Mouse (Mus musculus): ENCODE results near the gene Atxn2l.
"Not testable (repeated sequence)": the region's sequence is repeated elsewhere in the genome, so short reads cannot be mapped to it uniquely, and the experiment has no call there.

The Atxn2l gene

DNA sequence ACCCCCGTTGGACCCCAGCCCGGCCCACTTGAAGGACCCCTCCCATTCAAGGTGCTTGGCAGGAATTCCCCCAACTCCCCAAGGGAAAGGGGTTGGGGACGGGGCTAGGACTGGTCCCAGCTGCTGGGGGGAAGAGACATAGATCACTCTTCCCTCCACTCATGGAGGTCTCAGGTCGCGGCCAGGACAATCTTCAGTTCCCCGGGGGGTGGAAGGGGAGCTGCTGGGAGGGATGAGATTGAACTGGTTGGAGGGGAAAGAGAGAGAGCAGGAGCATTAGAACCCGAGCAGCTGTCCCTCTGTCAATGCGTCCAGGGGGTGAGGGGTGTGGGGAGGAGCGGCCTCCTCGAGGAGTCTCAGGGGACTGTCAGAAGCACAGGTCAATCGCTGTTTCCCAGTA is 11.3 kb downstream of the Atxn2l start:
- no peak for DNase-seq (ENCODE audit: low read depth, low spot score)

DNA sequence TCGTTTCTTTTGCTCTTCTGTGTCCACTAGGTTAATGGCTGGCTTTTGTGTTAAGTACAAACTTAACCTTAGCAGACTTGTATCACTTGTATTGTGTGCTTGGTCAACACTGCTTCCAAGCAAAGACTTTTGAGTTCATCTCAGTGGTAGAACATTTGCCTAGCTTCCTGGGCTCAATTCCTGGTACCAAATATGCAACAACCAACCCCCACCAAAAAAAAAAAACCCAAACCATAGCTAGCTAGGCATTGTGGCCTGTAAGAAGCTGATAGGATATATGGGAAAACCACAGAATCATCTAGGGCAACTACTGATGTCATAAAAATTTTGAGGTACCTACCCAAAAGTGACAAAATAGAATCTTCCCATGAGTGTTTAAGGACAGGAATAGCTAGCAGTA is 12.2 kb downstream of the Atxn2l start:
- DNase-seq (ENCODE audit: low read depth, low spot score): no peak

DNA sequence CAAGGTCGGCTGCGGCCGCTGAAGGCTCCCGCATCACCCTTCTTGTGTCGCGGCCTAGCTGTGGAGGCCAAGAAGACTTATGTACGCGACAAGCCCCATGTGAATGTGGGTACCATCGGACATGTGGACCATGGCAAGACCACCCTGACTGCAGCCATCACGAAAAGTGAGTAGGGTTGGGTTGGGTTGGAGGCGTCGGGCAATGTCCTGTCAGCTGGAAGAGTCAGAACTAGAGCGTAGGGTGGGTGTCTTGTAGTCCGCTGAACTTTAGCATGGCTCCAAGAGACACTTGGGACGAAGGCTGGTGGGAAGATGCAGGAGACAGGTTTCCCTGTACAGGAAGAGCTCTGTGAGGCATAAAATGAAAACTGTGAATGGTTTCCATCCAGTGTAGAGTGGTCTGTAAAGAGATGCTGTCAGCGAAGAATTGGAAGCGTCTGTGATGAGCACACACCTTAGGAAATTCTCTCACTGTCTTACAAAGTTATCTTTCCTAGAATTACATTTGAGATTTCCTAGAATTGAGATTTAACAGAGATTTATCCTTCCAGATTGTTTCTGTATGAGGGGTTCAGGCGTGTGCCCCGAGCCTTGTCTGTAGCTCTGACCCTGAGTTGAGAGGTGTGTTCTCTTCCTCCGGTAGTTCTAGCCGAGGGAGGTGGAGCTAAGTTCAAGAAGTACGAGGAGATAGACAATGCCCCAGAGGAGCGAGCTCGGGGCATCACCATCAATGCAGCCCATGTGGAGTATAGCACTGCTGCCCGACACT is 15.4 kb downstream of the Atxn2l start:
- not testable (repeated sequence) for DNase-seq (ENCODE audit: low read depth, low spot score)

DNA sequence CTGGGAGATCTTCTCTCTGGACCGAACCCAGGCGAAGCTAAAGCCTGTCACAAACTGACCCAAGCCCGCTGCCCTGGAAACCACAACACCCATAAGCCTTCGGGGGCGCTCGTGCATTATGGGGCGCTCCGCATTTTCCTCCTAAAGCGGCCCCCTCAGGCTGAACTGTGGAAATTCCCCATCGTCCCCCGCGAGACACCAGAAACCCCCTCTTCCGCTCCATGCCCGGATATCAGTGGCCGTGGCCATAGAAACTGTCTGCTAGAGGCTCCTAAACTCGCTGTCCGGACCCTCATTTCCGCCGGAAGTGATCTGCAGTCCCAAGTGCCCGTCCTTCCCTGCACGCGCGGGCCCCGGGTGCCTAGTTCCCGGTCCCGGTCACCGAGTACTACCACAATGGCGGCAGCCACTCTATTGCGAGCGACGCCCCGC is 16.2 kb downstream of the Atxn2l start, which contains the start of gene Tufm:
Tufm (plus strand) TSS at position 310 of the 432 bp plus-strand sequence.
- peak; percentile 98 for DNase-seq (ENCODE audit: low read depth, low spot score)

DNA sequence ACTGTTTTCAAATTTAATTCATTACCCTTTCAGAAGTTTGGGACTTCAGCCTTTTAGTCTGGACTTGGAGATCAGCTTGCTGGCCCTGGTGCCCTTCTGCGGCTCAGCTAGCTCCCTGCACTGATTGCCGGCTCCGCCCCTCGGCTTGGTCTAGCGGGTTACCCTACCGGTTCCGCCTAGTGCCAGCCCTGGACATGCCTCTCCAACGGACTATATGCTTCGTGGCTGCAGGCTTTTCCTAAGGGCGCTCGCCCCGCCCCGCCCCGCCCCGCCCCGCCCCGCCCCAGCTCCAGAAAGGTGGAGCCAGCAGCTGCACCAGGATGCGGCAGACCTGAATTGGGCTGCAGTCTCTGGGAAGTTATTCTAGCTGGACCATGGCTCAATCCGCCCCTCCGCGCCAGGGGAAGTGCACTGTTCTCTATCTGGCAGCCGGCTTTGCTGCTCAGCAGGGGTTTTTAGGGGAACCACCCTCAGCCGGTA is 20.8 kb downstream of the Atxn2l start:
- DNase-seq (ENCODE audit: low read depth, low spot score): peak; percentile 94

DNA sequence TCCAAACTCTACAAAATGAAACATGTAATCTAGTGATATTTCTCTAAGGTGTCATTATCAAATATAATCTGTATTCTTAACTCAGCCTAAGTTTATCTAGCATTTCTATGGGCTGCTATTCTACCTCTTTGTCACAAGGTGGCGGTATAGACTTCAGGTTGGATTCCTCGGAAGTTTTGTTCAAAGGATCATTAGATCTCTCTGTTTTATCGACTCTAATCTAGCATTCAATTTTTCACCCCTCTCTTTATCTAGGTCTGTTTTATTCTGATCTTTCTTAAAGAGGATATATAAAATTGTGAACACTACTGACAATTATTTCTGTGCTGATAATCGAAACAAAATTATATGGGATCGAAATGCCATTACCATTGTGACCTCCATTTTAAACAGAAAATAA is 21.5 kb downstream of the Atxn2l start:
- peak; percentile 44 for DNase-seq (ENCODE audit: low read depth, low spot score)

DNA sequence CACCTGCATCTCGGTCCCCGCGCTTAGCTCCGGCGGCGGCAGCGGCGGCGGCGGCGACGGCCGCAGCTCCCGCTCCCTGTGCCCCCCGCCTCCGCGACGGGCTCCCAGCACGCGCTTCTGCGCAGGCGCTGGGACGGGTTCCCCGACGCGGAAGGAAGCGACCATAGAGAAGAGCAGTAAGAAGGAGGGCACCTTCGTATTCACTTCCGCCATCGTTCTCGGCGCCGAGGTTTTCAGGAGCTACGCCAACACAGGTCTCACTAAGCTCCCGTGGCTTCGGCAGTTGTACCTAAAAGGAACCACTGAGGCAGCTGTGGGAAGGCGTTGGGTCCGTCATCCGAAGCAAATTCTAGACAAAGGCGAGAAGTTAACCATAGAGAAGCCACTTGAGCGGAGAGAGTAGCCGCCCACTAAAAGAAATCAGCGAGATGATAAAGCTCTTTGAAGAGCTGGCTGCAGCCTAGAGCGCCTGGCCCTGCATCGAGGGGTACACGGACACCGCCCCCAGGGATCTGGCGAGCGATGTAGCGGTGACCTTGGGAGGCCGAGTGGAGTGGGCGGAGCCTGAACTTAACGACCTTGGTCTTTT is 28.1 kb downstream of the Atxn2l start, which contains the start of gene Sh2b1:
Sh2b1 (minus strand) TSS at position 432 of the 589 bp plus-strand sequence.
- DNase-seq (ENCODE audit: low read depth, low spot score): peak; percentile 82

DNA sequence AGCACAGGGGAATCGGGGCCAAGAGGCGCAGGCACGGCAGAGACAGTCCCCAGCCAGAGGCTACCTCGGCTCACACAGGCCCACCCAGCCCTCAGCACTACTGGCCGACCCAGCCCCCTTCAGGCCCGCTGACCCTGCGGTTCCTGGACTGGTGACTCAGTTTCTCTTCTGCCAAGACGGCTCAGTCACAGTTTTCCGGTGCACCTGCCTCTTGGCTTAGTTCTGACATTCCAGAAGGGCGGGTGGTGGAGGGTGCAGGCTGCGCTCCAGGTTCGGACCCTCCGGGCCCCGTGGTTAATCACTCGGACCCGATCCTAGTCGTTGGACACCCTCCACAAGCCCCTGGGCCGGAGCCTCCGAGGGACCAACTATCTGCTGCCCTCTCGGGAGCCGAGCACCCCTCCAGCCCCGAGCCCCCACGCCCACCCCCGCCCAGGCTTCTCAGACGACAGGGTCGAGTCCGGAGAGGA is 28.7 kb downstream of the Atxn2l start:
- DNase-seq (ENCODE audit: low read depth, low spot score): peak; percentile 49

DNA sequence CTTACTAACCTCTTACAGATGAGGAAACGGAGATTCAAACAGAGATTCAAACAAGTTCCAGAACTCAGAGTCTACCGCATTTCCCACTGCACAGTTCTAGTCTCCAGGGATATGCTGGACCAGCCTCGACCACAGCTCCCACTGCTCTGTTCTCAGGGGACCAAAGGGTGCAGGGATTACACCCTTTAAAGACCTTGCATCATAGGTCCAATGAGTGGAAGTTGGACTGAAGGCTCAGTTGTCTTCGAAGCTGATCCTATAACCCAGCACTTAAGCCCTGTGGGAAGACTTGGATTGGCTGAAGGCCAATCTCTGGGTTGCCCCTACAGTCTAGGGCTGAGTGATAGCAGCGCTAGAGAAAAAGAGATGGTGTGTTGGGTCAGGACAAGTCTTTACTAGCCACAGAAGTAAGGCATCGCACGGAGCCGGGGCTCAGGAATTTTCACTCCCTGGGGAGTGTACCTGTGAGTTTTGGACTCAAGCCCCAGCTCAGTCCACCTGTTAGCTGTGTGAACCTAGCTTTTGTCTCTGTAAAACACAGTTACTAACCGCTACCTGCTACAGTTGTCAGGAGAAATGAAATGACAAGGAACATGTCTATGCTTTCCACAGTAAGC is 29.7 kb downstream of the Atxn2l start:
- DNase-seq (ENCODE audit: low read depth, low spot score): no peak

DNA sequence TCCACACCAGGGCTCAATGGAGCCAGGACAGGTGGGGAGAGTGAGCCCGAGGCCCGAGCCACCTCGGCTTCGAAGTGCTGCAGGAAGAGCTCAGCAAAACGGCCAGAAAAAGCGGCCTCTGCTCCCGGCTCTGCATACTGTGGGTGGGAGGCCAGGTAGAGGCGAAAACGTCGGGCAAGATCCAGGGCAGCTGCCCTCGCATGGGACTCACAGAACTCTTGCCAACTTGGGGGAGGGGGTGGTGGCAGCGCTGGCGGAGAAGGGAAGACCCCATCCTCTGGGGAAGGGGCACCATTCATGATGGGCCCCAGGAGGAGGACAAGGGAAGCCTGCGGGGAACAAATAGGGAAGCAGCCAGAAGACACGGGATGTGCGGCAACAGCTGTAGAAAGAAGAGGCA is 30.5 kb downstream of the Atxn2l start:
- DNase-seq (ENCODE audit: low read depth, low spot score): no peak

DNA sequence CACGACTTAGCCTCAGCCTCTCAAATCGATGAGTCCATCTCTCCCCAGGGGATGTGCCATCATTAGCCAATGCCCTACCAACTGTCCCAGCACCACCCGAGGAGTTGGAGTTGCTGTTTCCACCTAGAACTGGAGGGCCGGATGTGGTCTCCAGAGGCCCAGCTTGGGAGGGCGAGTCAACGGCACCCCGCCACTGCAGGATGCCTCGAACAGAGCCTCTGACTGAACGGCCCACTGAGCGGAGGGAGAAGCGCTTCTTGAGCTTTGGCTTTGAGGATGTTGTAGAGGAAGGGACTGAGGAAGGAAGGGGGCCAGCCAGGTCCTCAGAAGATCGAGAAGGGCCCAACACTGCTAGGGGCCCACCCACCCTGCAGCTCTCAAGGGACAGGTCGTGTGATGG is 30.9 kb downstream of the Atxn2l start:
- DNase-seq (ENCODE audit: low read depth, low spot score): no peak

DNA sequence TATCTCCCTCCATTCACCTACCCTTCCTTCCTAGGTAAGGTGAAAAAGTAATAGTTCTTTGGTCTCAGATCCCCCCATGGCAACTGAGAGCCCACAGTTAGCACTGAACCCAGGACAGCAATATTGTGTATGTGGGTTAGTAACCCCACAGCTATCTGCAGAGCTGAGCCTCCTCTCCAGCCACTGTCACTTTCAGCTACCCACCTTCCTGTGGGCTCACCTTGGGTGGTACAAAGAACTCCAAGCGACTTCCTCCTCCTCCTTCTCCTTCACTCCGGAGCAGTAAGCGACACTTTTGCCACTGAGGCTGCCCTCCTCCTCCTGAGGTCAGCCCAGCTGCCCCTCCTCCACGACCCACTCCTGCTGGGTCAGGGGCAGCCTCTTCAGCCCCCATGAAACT is 31.4 kb downstream of the Atxn2l start:
- DNase-seq (ENCODE audit: low read depth, low spot score): no peak

DNA sequence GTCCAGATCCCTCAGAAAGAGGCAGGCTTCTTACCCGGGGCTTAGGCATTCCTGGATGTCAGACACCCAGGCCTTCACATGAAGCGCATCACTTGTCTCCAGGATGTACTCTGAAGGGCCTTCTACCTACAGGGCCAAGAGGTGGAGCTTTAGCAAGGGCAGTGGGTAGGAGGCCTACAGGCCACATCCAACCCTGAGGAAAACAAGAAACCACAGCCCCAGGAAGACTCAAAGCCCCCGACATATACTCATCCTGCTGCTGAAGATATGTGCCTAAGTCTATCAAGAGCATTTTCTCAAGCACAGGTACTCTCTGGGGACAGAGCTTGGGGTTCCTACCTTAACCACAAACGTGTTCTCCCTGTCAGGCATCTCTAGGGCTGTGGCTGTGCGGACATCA is 31.9 kb downstream of the Atxn2l start:
- no peak for DNase-seq (ENCODE audit: low read depth, low spot score)

DNA sequence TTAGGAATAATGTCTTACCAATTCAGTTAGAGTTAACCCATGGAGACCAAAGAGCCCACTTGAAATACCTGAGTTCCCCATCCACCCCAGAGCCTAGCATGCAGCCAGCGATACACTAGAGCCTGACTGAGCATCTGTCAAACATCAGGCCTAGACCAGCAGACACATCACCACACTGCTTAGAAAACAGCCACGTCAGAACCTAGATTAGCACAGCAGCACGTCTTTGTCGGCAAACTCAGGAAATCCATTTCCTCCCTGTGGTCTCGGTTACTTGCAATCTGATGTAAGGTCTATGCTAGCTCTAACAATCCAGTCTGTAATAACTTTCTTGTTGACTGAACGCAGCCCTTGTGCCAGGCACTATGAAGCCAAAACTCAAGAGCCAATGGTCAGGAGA is 33.2 kb downstream of the Atxn2l start:
- DNase-seq (ENCODE audit: low read depth, low spot score): no peak

DNA sequence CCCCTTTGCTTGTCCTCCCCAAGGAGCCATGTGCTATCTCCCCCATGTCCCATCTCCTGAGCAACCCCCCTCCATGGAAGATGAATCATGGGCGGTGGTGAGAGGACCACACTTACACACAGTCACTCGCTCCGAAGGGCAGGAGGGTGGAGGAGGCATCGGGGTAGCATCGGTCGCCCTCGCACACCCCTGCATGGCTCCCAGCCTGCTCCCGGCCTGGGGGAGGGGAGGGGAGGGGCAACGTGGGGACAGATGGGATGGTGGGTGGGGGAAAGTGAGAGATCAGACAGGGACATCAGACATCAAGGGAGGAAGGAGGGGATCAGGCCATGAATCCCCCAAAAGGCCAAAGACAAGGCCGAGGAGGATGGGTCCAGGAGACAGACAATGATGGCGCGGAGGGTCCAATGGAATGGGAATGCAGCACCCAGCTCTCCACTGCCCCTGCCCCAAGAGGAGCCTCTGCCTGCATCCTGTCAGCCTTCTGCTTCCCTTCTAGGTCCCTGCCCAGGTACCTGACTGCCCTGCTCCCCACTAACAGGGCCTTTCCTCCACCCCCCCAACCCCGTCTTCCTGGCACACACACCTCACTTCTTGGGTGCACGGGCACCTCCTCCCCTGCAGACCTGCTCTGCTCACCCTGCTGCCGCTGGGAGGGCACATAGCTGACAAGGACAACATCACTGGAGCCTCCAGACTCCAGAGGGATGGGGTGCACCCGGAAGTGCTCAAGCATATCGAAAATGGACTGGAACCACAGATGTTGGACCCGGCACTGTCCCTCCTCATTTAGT is 35.2 kb downstream of the Atxn2l start:
- DNase-seq (ENCODE audit: low read depth, low spot score): no peak

DNA sequence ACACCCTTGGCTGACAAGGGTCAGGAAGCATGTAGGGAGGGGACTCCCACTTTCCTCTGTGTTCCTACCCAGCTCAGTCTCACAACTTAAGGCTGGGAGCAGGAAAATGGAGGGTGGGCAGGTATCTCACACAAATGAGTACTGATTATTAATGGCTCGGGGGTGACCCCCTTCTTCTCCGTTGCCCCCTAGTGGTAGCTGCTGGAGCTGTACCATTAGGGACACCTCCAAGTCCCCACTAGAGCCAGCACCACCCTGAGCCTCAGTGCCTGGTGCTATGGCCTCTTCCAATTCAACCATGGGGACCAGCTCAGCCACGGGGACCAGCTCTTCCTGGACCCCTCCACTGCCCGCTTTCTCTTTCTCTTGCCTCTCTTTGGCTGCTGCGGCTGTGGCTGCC is 36.0 kb downstream of the Atxn2l start:
- no peak for DNase-seq (ENCODE audit: low read depth, low spot score)

DNA sequence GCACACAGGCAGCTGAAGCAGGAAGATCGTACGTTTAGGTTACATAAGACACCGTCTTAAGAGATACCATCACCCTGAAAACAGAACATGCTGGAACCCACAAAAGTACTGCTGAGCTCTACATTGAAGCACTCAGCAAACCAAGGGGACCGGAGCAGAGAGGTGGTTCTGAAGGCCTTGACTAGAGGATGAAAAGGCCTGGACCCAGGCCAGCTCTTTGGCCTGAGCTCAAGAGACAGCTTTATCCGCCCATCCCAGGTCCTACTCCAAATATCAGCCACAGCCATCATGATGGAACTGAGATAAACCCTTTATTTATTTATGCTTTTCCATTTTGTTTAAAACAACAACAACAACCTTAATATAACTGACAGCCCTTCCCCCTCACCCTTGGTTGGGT is 36.5 kb downstream of the Atxn2l start:
- DNase-seq (ENCODE audit: low read depth, low spot score): no peak

DNA sequence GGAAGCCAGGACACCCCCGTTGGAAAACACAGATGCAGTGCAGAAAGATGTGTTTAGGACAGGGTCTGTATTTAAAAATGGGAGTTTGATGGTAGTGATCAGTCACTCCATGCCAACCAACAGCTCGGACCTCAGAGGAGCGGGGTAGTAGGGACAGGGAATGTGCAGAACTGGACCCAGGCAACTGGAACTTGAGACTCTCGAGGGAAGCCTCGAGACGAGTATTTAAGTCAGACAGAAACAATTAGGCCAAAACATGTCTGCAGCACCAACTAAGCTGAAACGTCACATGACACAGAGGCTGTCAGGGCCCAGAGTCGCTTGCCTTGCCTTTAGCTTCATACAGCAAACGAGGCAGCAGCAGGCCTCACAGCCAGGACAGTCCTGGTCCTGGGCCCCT is 37.1 kb downstream of the Atxn2l start:
- no peak for DNase-seq (ENCODE audit: low read depth, low spot score)

DNA sequence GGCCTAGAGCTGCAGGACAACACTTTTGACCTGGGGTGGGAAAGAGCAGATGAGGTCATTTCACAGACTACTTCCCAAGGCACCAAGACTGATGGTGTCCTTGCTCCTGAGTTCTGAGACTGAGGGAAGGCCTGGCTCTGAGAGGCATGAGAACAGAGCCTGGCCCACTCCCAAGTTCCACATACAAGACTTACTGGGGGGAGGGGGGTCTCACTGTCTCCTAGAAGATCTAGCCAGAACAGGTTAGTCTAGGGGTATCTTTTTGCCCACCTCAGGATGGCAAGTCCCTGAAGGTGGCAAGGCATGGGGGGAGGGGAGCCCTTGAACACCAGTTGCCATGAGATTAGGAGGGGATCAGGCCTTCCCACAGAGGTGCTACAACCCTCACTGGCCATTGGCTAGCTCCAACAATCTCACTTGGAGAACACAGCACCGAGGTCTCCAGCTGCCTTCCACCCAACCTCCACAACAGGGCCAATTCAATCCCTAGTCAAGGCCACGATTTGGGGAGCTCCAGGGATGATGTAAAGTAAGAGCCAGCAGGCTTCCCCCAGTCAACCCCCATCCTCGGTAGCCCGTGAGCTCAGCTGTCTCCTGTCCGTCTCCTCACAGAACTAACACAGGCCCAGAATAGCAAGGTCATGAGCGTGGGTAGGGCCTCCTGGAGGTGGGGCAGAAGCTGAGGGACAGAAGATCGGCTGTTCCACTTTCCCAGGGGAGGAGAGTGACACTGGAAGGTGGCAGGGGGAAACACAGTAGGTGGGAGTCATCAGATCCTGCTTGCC is 37.8 kb downstream of the Atxn2l start:
- DNase-seq (ENCODE audit: low read depth, low spot score): no peak

DNA sequence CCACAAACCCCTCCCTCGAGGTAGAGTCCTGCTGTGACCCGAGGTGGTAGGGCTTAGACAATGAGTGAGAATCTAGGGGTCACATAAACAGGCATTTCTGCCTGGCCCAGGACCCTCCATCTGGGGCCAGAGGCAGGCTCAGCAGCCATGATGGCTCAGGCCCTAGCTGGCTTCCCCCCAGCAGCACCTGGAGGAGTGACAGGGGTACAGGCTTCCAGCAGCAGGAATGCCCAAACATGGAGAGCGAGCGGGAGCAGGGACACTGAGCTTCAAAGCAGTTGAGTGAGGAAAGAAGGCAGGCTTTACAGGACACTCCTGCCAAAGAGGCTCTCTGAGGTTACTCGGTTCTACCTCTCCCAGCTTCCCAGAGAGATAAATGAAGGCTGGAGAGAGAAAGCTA is 38.4 kb downstream of the Atxn2l start:
- no peak for DNase-seq (ENCODE audit: low read depth, low spot score)

DNA sequence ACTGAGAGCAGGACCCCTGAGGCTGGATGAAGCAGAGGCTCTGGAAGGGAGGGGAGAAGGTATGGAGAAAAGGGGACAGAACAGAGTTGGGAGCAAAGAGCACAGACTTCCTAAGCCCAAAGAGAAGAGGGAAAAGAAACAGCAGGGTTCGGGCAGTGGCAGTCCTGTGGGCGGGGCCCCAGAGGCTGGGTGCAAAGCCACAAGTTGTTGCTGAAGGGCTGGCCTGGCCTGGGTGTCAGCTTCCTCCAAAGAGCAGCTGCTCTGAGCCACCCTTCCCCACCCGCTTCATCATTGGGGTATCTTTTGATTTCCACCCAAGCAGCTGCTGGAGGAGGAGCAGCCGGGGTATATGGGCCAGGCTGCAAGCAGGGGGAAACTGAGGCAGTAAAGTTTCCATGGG is 39.1 kb downstream of the Atxn2l start:
- no peak for DNase-seq (ENCODE audit: low read depth, low spot score)

Measured in 3T3-L1 (cell line).